Mouse (Mus musculus): ENCODE data around the gene Gm13889. TPM values are rescaled to one million over a fixed set of nuclear protein-coding genes. Genes with fewer than 3 reads are reported as not detected.

Gene Gm13889
- total RNA-seq, 2 experiments from 2014 or later, result 50.5 to 51.2 TPM

GRCm38 (mm10) chr2:93976436-93977252 lies 19.6 kb upstream of the Gm13889 start:
- DNase-seq (ENCODE audit: low spot score in 2 of 2), result peak; percentile 45 to 51
- H3K27ac ChIP-seq, result peak overlapping the region; percentile 89
- peak; percentile 64 for TF ChIP-seq CTCF (conservative IDR thresholded peaks at IDR 0.05)
- peak overlapping the region; percentile 56 for H3K4me3 ChIP-seq

DNA sequence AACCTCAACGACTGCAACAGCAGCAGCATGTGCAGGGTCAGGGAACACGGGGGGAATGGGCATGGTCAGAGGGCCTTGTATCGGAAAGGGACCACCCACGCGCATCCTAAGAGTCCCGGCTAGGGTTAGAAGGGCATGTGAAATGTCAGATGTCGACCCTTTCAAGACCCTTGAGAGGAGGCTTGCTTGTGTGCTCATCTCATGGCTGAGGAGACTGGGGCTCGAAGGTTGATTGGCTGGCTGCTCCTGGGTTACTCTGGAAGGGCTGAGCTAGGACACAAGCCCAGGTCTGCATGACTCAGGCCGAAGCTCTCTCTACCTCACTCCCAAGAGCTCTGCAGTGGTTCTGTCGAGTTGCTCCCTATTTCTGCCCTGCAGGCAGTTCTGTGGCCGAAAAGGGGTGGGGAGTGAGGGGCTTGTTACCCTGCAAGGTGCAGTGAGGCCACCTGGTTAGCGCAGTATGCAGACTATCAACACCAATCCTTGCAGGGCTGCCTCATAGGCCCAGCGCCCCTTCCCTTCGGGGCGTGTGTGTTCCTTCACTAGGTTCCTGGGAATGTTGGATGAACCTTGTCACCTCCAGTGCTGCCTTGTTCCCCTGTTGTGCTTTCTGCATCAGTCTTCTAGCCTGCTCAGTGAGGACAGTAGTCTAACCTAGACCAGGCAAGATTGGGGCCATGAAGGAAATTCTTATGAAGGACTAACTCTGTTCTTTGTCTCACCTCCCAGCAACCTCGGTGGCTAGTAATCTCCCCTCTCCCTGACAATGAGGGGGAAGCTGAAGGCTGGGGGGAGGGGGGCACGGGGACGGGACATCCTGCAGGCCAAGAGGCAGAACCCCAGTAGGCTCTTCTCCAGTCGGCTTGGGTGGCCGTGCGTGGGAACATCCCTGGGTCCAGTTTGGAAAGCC lies 18.8 kb upstream of the Gm13889 start:
- no peak for TF ChIP-seq CTCF (conservative IDR thresholded peaks at IDR 0.05)
- H3K27ac ChIP-seq, result peak overlapping the region; percentile 89
- DNase-seq (ENCODE audit: low spot score in 2 of 2), result no peak
- peak overlapping the region; percentile 56 for H3K4me3 ChIP-seq

DNA sequence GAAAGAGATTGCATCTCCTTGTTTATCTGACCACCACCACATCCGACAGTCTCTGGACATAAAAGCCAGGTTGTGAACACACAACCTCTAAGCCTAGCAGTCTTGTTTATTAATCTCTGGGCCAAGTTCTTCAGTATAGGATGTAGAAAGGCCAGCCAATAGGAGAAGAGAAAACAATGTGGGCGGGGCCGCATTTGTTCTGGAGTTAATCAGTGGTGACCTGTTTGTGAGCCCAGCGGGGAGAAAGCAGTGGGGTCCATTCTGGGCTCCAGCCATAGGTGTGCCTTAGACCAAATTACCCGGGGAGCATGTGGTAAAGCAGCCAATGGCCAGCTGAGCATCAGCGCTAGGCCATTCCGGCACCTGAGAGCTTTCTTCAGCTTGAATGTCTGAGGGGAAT lies 18.0 kb upstream of the Gm13889 start:
- DNase-seq (ENCODE audit: low spot score in 2 of 2), result no peak
- H3K27ac ChIP-seq, result no peak overlapping the region
- no peak for TF ChIP-seq CTCF (conservative IDR thresholded peaks at IDR 0.05)
- H3K4me3 ChIP-seq, result no peak overlapping the region

DNA sequence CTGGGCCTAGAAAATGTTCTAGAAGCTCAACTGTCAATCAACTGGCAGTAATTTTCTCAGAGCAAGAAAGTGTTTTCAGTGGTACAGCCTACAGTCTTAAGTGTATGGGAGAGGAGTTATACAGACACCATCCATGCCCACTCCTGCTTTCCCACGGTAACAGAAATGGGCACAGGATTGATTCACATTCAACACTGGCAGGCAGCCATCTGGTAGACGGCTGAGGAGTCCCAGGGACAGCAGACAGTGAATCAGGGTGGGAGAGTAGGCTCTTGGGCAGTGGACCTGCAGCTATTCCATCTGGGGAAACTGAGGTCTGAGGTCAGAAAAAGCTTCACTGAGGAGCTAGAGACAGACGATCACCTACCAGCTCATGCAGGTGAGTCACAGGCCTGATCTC lies 14.6 kb upstream of the Gm13889 start:
- DNase-seq (ENCODE audit: low spot score in 2 of 2), result no peak
- TF ChIP-seq CTCF (conservative IDR thresholded peaks at IDR 0.05), result no peak
- Histone ChIP-seq H3K4me3 (no peak overlapping the region), H3K27ac (no peak overlapping the region)

DNA sequence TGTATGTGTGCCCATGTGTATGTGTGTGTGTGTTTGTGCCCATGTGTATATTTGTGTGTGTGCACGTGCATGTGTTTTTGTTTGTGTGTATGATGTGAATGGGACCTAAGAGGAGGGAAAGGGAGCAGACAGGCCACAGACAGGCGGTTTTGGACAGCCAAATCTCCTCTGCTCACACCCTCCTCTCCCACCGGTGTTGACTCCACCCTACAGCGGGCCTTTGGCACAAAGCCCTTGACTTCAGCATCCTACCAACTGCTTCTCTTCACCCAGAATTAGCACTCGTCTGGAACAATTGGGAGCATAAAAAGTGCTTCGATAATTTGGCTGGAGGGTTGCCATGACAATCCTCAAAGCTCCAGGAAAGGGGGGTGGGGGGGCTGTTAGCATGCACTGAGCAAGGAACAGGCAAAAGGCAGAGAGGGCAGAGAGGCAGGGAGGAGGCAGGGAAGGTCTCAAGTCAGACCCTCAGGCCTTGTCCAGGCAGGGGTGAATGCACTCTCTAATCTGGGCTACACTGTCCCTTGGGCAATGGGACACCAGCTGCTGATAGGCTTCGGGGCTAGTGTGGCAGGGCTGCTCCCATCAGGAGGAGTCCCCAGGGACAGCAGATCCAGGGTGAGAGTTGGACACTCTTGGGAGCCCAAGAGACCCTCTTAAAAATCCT lies 7.6 kb upstream of the Gm13889 start:
- no peak overlapping the region for H3K4me3 ChIP-seq
- DNase-seq (ENCODE audit: low spot score in 2 of 2), result peak; percentile 64 to 71
- H3K27ac ChIP-seq, result peak overlapping the region; percentile 91
- no peak for TF ChIP-seq CTCF (conservative IDR thresholded peaks at IDR 0.05)

- Histone ChIP-seq H3K4me3 (no peak overlapping the region), H3K27ac (peak overlapping the region; percentile 63)
- DNase-seq (ENCODE audit: low spot score in 2 of 2), result no peak
- no peak for TF ChIP-seq CTCF (conservative IDR thresholded peaks at IDR 0.05)
Observed at GRCm38 (mm10) chr2:93963802-93964201, 6.8 kb upstream of the Gm13889 start.

DNA sequence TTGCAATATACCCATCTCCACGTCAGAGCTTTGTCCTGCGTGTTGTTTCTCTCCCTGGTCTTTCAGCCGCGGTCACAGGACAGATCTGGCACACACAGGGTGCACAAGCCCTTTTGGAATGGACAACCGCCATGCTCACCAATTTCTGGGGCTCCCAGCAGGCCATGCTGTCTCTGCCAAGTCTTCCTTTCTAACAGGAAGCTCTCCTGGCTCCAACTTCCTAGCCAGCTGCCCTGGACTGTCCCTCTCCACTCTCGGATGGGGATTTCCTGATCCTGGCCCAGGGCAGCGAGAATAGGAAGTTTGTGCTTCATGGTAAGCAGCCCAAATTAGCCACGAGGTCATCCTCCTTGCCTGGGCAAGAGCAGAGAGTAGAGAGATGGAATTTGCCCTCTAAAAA lies 4.7 kb upstream of the Gm13889 start:
- Histone ChIP-seq H3K27ac (peak overlapping the region; percentile 32; the same call in 1 of the 2 replicates), H3K4me3 (no peak overlapping the region)
- no peak for TF ChIP-seq CTCF (conservative IDR thresholded peaks at IDR 0.05)
- DNase-seq (ENCODE audit: low spot score in 2 of 2), result no peak

DNA sequence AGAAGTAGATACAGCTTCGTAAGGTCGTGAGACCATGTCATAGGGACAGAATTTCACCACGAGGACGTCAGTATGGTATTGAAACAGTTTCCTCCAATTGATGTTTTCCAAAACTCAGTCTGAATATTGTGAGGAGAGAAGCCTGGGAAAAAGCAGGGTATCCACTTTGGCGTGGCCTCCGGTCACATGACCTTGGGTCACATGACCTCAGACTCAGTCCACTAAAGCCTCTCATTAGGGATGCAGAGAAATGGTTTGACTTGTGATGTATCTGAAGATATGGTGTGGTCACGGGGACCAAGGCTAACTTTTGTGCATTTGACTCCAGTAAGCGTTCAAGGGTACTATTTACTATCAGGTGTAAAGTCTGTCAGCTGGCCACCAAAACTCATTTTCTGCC lies 2.3 kb upstream of the Gm13889 start:
- TF ChIP-seq CTCF (conservative IDR thresholded peaks at IDR 0.05), result no peak
- H3K4me3 ChIP-seq, result no peak overlapping the region
- DNase-seq (ENCODE audit: low spot score in 2 of 2), result no peak
- H3K27ac ChIP-seq, result no peak overlapping the region

DNA sequence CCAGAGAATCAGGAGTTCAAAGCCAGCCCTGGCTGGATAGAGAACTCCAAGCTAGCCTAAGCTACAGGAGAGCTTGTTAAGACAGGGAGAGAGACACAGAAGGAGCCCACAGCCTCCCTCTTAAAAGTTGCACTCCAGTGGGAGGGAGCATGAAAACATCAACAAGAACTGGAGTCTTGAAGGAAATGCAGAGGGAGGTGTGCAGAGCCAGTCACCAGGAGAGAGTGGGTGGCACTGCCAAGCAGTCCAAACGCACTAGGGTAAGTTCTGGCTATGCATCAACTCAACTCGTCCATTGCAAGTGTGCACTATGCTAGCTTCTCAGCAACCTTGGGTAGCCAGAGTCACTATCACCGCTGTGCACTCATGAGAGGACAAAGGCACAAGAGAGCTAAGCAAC lies 1.2 kb upstream of the Gm13889 start:
- no peak overlapping the region for H3K4me3 ChIP-seq
- peak overlapping the region; percentile 97; the same call in 1 of the 2 replicates for H3K27ac ChIP-seq
- no peak for TF ChIP-seq CTCF (conservative IDR thresholded peaks at IDR 0.05)
- DNase-seq (ENCODE audit: low spot score in 2 of 2), result no peak

DNA sequence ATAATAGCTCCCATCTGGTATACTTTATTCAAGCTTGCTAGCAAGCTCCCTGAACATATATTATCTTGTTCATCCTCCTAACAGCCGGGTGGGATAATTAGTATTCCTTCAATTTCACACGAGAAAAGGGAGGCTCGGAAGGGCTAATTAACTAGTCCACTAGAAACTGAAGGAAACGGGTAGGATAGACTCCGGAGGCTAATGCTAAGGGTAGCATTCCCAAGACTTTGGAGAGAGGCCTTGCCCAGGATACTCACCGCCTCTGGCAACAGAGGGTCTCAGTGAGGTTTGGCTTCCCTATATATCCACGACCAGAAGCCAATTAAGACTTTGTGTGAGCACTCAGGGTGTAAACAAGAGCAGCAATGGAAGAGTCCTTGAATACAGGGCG lies 779 bp upstream of the Gm13889 start:
- H3K27ac ChIP-seq, result peak overlapping the region; percentile 97; the same call in 1 of the 2 replicates
- no peak overlapping the region for H3K4me3 ChIP-seq
- no peak for TF ChIP-seq CTCF (conservative IDR thresholded peaks at IDR 0.05)
- no peak for DNase-seq (ENCODE audit: low spot score in 2 of 2)

GRCm38 (mm10) chr2:93956331-93956801 lies 635 bp downstream of the Gm13889 start:
- Histone ChIP-seq H3K27ac (peak overlapping the region; percentile 97), H3K4me3 (peak overlapping the region; percentile 91)
- TF ChIP-seq CTCF (conservative IDR thresholded peaks at IDR 0.05), result no peak
- peak in 1 of 2 experiments; percentile 36 for DNase-seq (ENCODE audit: low spot score in 2 of 2)

DNA sequence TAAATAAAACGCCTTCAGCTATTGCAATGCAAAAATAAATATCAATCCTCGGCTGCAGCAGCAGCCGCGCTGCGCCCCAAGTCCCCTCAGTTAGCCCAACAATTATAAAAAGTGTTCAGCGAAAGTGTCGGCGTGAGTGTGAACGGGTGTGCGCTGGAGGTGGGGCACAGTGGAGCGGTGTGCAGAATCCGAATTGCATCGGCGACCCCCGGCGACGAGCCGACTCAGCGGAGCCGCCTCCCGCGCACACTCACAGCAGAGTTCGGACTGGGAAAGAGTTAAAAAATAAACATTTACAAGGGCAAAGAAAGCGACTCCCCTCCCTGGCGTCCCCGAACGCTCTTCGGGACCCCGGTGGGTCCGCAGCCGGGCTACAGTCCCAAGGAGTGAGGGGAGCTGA lies 1.1 kb downstream of the Gm13889 start:
- no peak for DNase-seq (ENCODE audit: low spot score in 2 of 2)
- TF ChIP-seq CTCF (conservative IDR thresholded peaks at IDR 0.05), result no peak
- H3K27ac ChIP-seq, result peak overlapping the region; percentile 97

More for the DNA sequence above, 1.1 kb downstream of the Gm13889 start:
- peak overlapping the region; percentile 91 for H3K4me3 ChIP-seq
